Mouse (Mus musculus): ENCODE measurements at regions not wholly inside any gene's neighbourhood (a gene's known extent, or its start where the extent isn't known, plus 50 kb on each side); places are given as distances from the start of the nearest gene placed in this dataset.

DNA sequence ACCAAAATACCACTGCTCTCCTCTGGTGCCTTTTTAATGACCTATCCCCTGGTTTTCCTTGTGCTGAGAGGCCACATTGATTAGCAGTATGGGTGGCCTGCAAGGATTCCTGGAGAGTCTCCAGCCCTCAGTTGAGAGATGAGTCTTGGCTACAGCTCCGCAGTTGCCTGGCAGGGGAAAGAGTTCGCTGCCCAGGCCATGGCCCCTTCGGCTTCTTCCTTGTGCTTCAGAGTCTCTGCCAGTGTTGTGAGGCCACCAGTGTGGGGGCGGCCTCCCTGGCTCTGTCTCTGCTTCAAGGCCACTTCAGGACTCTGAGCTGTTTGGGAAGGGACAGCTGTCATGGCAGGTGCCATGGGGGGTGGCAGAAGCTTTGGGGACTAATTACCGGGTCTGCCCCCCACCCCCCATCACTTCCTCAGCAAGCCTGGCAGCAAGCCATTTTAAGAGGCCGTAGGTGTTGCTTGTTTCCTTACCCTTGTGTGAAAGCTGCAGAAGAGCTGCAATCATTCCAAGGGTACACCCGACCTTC is 85.8 kb upstream of the Gria1 start:
- no peak for DNase-seq (ENCODE audit: low read depth, low spot score)

DNA sequence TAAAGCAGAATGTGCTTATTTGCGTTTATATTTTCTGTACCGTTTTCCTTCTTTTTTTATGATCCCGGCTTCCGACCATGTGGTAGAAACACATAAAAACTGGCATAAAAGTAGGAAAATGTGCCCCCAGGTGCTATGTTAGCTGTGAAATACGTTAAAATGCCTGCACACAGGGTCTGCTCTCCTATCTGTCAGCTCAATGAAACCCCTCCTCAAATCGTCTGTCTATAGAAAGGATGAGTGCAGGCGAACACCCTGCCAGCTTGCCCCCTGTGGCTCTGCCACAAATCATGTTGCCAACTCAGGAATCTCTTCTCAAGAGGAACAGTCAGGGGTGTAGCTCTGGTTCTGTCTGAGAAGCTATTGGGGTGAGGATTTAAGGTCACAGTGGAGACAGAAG is 78.4 kb upstream of the Gria1 start:
- DNase-seq (ENCODE audit: low read depth, low spot score), result no peak

DNA sequence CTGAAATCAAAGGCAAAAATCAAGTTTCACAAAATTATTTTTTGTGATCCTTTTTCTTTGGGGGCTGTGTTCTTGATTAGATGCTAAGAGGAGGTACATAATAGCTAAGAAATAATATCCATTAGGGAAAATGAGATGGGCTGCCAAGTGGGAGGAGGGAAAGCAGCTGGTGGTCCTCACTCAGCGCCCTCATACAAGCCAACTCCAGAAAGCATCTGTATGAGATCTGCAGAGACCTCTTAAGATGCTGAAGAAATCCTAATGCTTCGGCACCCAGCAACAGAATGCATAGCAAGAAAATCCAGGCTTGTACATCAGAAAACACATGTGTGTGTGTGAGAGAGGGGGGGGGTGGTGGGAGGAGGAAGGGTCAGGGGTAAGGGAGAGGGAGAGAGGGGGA is 58.8 kb upstream of the Gria1 start:
- no peak for DNase-seq (ENCODE audit: low read depth, low spot score)

DNA sequence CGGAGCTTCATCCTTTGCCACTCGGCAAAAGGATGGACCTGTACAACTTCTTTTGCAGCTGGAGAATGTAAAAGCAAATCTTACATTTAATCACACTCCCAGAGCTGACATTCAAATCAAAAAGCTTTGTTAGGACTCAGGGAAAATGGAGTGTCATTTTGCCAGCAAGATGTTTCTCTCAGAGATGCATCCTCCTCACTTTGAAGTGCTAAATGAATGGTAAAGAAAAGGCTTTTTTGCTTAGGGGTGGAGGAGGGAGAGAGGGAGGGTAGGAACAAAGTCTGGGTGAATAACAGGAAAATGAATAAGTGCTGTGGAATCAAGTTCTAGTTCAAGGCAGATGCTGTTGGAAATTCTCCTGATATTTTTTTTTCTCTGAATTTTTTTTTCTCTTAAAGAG is 53.4 kb upstream of the Gria1 start:
- DNase-seq (ENCODE audit: low read depth, low spot score), result no peak

All from forelimb bud, embryonic 11.5 days (tissue).